Mouse (Mus musculus): ENCODE results near the gene 2310061I04Rik. TPM values are rescaled to one million over a fixed set of nuclear protein-coding genes. Genes with fewer than 3 reads are reported as not detected.

The 2310061I04Rik gene
- polyA plus RNA-seq, 1 experiment from 2014 or later, result 15.6 TPM

DNA sequence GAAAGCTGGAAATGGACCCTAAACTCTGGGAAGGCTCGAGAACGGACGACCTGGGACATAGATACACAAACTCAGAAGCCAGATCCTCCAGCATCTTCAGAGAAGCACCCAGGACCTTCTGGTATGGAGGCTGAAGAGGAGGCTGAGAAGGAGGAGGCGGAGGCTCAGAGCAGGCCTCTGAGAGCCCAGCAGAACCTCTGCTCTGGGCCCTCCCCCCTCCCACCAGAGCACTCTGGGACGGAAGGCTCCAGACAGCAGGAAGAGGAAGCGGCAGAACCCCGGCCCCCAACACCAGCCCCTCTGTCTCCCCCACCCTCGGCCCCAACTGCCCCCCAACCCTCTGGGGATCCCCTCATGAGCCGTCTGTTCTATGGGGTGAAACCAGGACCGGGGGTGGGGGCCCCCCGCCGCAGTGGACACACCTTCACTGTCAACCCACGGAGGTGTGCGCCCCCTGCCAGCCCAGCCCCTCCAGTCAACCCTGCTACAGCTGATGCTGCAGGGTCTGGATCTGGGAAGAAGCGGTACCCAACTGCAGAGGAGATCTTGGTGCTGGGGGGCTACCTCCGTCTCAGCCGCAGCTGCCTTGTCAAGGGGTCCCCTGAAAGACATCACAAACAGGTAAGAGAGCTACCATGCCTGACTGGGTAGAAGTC is 28.9 kb downstream of the 2310061I04Rik start:
- peaks cover 33% of the 10 kb centered on the region for H3K4me1 ChIP-seq (replicated peaks; ENCODE audit: control insufficient read depth, insufficient read depth, low read length)

GRCm38 (mm10) chr17:35866911-35867890 is 30.0 kb downstream of the 2310061I04Rik start:
- WGBS, result 8% methylated on average over 26 of the region's 26 CpGs
- Histone ChIP-seq H3K4me2 (ENCODE audit: low read depth, low read length) (peak overlapping the region; percentile 94), H3K36me3 (ENCODE audit: control insufficient read depth, insufficient read depth, low read length) (peaks cover 5% of the 10 kb centered on the region; the same call in 1 of the 2 replicates), H3K4me1 (replicated peaks; ENCODE audit: control insufficient read depth, insufficient read depth, low read length) (peaks cover 33% of the 10 kb centered on the region), H3K9me3 (ENCODE audit: control insufficient read depth, low read length) (0 out of 2 replicates have a peak, but pooled peaks cover 2% of the 10 kb centered on the region), H3K27me3 (ENCODE audit: control insufficient read depth, insufficient read depth, low read depth, low read length) (no peaks in the 10 kb centered on the region), H3K27ac (ENCODE audit: low read length) (peak overlapping the region; percentile 99), H3K9ac (ENCODE audit: low read length) (peak overlapping the region; percentile 81), H3K4me3 (ENCODE audit: low read length) (peak overlapping the region; percentile 66)
- no peak for ATAC-seq (ENCODE audit: low read depth)

More for the DNA sequence above, 28.9 kb downstream of the 2310061I04Rik start:
- Histone ChIP-seq H3K4me3 (ENCODE audit: low read length) (peak overlapping the region; percentile 66), H3K27ac (ENCODE audit: low read length) (peak overlapping the region; percentile 99), H3K4me2 (ENCODE audit: low read depth, low read length) (peak overlapping the region; percentile 94), H3K9ac (ENCODE audit: low read length) (peak overlapping the region; percentile 81), H3K9me3 (ENCODE audit: control insufficient read depth, low read length) (0 out of 2 replicates have a peak, but pooled peaks cover 2% of the 10 kb centered on the region), H3K27me3 (ENCODE audit: control insufficient read depth, insufficient read depth, low read depth, low read length) (no peaks in the 10 kb centered on the region), H3K36me3 (ENCODE audit: control insufficient read depth, insufficient read depth, low read length) (peaks cover 5% of the 10 kb centered on the region; the same call in 1 of the 2 replicates)
- ATAC-seq (ENCODE audit: low read depth), result no peak
- WGBS, result 15% methylated on average over 17 of the region's 17 CpGs

- H3K9ac ChIP-seq (ENCODE audit: low read length), result peak overlapping the region; percentile 81
- H3K4me3 ChIP-seq (ENCODE audit: low read length), result peak overlapping the region; percentile 66
- H3K27ac ChIP-seq (ENCODE audit: low read length), result peak overlapping the region; percentile 99
- ATAC-seq (ENCODE audit: low read depth), result peak; percentile 60
- H3K9me3 ChIP-seq (ENCODE audit: control insufficient read depth, low read length), result 0 out of 2 replicates have a peak, but pooled peaks cover 1% of the 10 kb centered on the region
- peaks cover 36% of the 10 kb centered on the region for H3K4me1 ChIP-seq (replicated peaks; ENCODE audit: control insufficient read depth, insufficient read depth, low read length)
- WGBS, result under 1% methylated on average over 38 of the region's 38 CpGs
- peaks cover 3% of the 10 kb centered on the region; the same call in 1 of the 2 replicates for H3K36me3 ChIP-seq (ENCODE audit: control insufficient read depth, insufficient read depth, low read length)
- peak overlapping the region; percentile 94 for H3K4me2 ChIP-seq (ENCODE audit: low read depth, low read length)
- no peaks in the 10 kb centered on the region for H3K27me3 ChIP-seq (ENCODE audit: control insufficient read depth, insufficient read depth, low read depth, low read length)
These were observed 30.9 kb downstream of the 2310061I04Rik start for GRCm38 (mm10) chr17:35866281-35866831.

GRCm38 (mm10) chr17:35865481-35866280 is 31.6 kb downstream of the 2310061I04Rik start, which contains the start of gene Ppp1r18:
Gene Ppp1r18, plus strand, starts transcription at chr17:35865593.
- Histone ChIP-seq H3K4me3 (ENCODE audit: low read length) (peak within 1 kb of the TSS; percentile 66), H3K9me3 (ENCODE audit: control insufficient read depth, low read length) (no peaks in the 10 kb centered on the region), H3K9ac (ENCODE audit: low read length) (peak within 1 kb of the TSS; percentile 81), H3K36me3 (ENCODE audit: control insufficient read depth, insufficient read depth, low read length) (no peaks in the 10 kb centered on the region), H3K27ac (ENCODE audit: low read length) (peak within 1 kb of the TSS; percentile 99), H3K4me2 (ENCODE audit: low read depth, low read length) (peak within 1 kb of the TSS; percentile 94), H3K27me3 (ENCODE audit: control insufficient read depth, insufficient read depth, low read depth, low read length) (no peaks in the 10 kb centered on the region), H3K4me1 (replicated peaks; ENCODE audit: control insufficient read depth, insufficient read depth, low read length) (peaks cover 36% of the 10 kb centered on the region)
- WGBS, result under 1% methylated on average over 45 of the region's 48 CpGs
- ATAC-seq (ENCODE audit: low read depth), result peak; percentile 75

DNA sequence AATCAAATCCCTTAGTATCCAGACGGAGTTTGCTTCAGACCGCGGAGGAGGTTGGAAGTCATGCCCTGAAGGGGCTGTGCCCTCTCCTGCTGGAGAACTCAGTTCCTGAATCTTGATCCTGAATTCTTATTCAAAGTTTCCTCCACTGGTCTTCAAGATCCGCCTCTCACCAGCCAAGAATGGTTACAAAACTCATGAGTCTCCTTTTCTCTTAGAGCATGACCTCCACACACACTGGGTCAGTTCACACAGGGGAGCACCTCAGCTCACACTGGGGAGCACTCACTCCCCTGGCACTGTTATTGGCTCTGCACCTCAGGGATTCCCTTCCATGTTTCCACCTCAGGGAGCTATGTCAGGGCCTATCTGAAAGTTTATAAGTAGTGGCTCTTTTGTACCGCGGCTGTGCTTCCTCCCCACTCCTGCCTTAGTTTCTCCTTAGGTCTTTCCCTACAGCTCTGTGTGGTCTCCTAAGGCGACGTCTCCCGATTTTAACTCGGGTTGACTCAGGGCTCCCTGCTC is 32.3 kb downstream of the 2310061I04Rik start:
- Histone ChIP-seq H3K4me1 (replicated peaks; ENCODE audit: control insufficient read depth, insufficient read depth, low read length) (peaks cover 31% of the 10 kb centered on the region), H3K9ac (ENCODE audit: low read length) (peak overlapping the region; percentile 81), H3K27me3 (ENCODE audit: control insufficient read depth, insufficient read depth, low read depth, low read length) (no peaks in the 10 kb centered on the region), H3K4me3 (ENCODE audit: low read length) (peak overlapping the region; percentile 66), H3K9me3 (ENCODE audit: control insufficient read depth, low read length) (no peaks in the 10 kb centered on the region), H3K36me3 (ENCODE audit: control insufficient read depth, insufficient read depth, low read length) (no peaks in the 10 kb centered on the region), H3K4me2 (ENCODE audit: low read depth, low read length) (peak overlapping the region; percentile 94), H3K27ac (ENCODE audit: low read length) (peak overlapping the region; percentile 99)
- no peak for ATAC-seq (ENCODE audit: low read depth)
- WGBS, result 29% methylated on average over 10 of the region's 10 CpGs

DNA sequence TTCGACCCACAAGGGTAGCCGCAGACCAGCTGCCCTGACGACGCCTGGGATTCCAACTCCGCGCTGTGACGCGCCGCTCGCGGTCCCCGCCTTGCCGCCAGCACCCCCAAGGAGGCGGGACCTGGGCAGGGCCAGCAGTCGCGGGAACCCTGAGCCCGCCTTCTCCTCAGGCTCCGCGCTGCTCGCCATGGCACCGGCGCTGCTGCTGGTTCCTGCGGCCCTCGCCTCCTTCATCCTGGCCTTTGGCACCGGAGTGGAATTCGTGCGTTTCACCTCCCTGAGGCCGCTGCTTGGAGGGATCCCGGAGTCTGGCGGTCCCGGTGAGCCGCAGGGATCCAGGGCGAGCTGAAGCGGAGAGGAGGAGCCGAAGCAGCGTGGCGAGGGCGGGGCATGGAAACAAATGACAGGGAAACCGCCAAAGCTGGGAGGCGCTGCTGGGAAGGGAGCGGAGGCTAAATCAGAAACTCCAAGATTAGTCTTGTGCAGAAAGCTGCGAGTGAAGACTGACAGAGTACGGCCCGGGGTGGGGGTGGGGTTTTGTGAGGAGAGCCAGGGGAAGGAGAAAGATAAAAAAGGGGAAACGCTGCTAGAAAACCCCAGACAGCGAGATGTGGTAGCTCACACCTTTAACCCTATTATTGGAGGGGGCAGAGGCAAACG is 35.9 kb downstream of the 2310061I04Rik start, which contains the start of gene Nrm:
TSS of gene Nrm (plus strand) at position 121 of the 660 bp plus-strand sequence.
- Histone ChIP-seq H3K9ac (ENCODE audit: low read length) (peak within 1 kb of the TSS; percentile 81), H3K4me2 (ENCODE audit: low read depth, low read length) (peak within 1 kb of the TSS; percentile 78), H3K4me3 (ENCODE audit: low read length) (peak within 1 kb of the TSS; percentile 88), H3K27me3 (ENCODE audit: control insufficient read depth, insufficient read depth, low read depth, low read length) (no peaks in the 10 kb centered on the region), H3K36me3 (ENCODE audit: control insufficient read depth, insufficient read depth, low read length) (peaks cover 15% of the 10 kb centered on the region), H3K27ac (ENCODE audit: low read length) (peak within 1 kb of the TSS; percentile 96), H3K9me3 (ENCODE audit: control insufficient read depth, low read length) (no peaks in the 10 kb centered on the region), H3K4me1 (replicated peaks; ENCODE audit: control insufficient read depth, insufficient read depth, low read length) (peaks cover 13% of the 10 kb centered on the region)
- peak; percentile 91 for ATAC-seq (ENCODE audit: low read depth)
- under 1% methylated on average over 47 of the region's 47 CpGs for WGBS

DNA sequence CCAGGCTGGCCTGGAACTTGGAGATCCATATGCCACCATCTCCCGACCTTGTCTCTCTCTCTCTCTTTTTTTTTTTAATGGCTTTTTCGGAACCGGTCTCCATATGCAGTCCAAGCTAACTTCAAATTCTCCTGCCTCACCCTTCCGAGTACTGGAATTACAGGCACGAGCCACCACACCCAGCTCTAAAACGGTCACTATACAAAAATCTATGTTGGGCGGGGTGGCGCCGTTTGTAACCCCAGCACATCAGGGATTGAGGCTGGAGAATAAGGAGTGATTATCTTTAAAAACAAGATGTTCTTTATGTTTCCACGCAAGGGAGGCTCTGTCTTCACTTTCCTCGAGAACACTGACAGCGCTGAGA is 36.4 kb downstream of the 2310061I04Rik start:
- peak overlapping the region; percentile 88 for H3K4me3 ChIP-seq (ENCODE audit: low read length)
- peak overlapping the region; percentile 81 for H3K9ac ChIP-seq (ENCODE audit: low read length)
- peak; percentile 9 for ATAC-seq (ENCODE audit: low read depth)
- H3K27me3 ChIP-seq (ENCODE audit: control insufficient read depth, insufficient read depth, low read depth, low read length), result no peaks in the 10 kb centered on the region
- peak overlapping the region; percentile 78 for H3K4me2 ChIP-seq (ENCODE audit: low read depth, low read length)
- H3K36me3 ChIP-seq (ENCODE audit: control insufficient read depth, insufficient read depth, low read length), result peaks cover 18% of the 10 kb centered on the region
- no peaks in the 10 kb centered on the region for H3K9me3 ChIP-seq (ENCODE audit: control insufficient read depth, low read length)
- H3K4me1 ChIP-seq (replicated peaks; ENCODE audit: control insufficient read depth, insufficient read depth, low read length), result peaks cover 13% of the 10 kb centered on the region
- peak overlapping the region; percentile 96 for H3K27ac ChIP-seq (ENCODE audit: low read length)
- WGBS, result 3% methylated on average over 12 of the region's 12 CpGs

GRCm38 (mm10) chr17:35859835-35860234 is 37.4 kb downstream of the 2310061I04Rik start:
- ATAC-seq (ENCODE audit: low read depth), result no peak
- H3K9me3 ChIP-seq (ENCODE audit: control insufficient read depth, low read length), result no peaks in the 10 kb centered on the region

More at GRCm38 (mm10) chr17:35859835-35860234, 37.4 kb downstream of the 2310061I04Rik start:
- Histone ChIP-seq H3K4me2 (ENCODE audit: low read depth, low read length) (no peak overlapping the region), H3K4me3 (ENCODE audit: low read length) (no peak overlapping the region), H3K4me1 (replicated peaks; ENCODE audit: control insufficient read depth, insufficient read depth, low read length) (peaks cover 9% of the 10 kb centered on the region), H3K36me3 (ENCODE audit: control insufficient read depth, insufficient read depth, low read length) (peaks cover 18% of the 10 kb centered on the region), H3K9ac (ENCODE audit: low read length) (no peak overlapping the region), H3K27ac (ENCODE audit: low read length) (no peak overlapping the region), H3K27me3 (ENCODE audit: control insufficient read depth, insufficient read depth, low read depth, low read length) (no peaks in the 10 kb centered on the region)
- 50% methylated on average over 2 of the region's 2 CpGs for WGBS

Data from lung, embryonic 16.5 days (tissue).